Mouse (Mus musculus) 3134 (cell line): Measurements from ENCODE around the gene Ikzf1.

ENCODE experiments used
- DNase-seq: peaks from one replicate; pipeline ENCODE4 v3.0.0-alpha.2; 2011; ENCODE audit warnings: low spot score; ENCODE audit not compliant: insufficient read length; ENCODE audit errors: extremely low read depth

Gene Ikzf1

DNA sequence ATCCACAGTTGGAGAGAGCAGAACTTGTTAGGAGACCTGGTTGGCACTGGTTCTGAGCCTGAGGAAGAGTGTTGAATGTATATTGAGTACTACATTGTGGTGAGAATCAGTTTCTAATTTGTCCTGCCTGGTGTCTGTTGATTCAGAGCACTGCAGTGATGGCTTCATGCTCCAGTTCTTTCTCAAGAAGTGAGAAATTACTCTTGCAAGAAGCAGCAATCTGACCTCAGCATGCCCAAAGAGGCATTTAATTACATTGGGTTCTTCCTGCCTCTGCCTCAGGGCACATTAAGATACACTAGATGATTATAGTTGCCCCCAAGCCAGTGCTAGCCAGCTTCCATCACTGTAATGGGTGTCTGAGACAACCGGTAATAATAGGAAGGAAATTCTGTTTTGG, 74.1 kb downstream of the Ikzf1 start:
- no peak for DNase-seq

DNA sequence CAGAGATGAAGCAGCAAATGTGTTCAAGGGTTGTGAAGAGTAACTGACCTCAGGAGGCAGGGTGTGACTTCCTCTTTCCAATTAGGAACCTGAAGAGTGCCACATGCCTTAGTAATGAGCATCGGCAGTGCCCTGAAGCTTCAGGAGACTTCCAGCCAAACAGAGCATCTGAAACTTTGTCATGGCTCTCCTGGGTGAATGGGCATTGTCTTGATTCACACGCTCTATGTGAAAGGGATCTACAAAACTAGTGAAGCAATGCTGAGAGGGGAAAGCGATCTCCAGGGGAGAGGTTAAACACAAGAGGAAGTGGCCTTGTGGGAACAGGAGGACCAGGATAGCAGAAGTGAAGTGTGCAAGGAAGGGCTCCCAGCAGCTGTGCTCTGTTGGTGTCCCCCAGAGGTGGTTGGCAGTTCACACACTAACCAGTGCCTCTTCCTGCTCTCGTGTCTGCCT, 78.4 kb downstream of the Ikzf1 start:
- DNase-seq, result no peak

DNA sequence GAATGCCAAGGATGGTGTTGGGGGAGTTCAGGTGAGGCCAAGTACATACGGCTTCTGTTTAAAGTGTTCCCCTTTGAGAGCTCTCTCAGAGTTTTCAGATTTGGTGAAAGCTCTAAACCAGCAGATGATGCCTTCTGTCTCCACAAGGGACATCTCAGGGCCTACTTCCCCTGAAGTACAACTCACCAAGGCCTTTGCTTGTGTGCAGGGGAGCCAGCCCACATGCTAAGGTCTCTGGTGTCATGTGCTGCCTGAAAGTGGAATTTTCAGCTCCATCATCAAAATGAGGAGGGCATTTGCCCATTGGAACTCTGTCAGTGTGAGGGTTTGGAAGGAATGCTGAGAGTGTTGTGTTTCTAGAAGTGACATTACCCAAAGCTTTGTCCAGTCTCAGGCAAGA, 80.6 kb downstream of the Ikzf1 start:
- DNase-seq, result no peak

DNA sequence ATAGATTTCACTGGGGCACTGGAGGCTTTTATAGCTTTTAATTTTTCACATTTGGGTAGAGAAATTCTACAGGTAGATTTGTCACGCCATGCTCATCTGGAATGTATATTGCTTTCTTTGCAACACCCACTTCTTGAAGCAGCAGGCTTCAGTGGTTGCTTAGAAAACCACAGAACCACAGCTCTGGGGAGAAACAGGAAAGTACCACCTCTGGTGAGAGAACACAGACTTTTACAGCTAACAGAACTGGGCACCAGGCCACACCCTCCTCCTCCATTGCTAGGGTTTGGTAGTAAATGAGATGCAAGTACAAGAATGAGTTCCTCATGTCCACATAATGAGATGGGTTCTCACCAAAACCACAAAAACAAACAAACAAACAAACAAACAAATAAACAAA, 81.3 kb downstream of the Ikzf1 start:
- no peak for DNase-seq

DNA sequence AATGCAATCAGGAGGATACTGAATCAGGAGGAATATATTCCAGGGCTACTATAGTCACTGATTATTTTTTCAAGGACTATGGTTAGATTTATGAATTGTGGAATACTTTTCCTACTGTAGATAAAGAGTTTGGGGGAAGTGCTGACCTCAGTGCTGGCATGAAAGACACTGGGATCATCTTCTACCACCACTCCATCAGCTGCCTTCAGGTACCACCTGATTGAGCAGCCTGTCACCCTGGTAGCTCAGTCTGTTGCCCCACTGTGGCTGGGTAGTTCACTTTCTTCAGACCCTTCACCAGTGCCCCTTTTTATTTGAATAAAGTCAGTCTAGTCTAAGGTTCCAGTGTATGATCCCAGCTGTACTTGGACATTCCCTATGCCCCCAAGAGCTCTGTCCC, 81.9 kb downstream of the Ikzf1 start:
- no peak for DNase-seq

DNA sequence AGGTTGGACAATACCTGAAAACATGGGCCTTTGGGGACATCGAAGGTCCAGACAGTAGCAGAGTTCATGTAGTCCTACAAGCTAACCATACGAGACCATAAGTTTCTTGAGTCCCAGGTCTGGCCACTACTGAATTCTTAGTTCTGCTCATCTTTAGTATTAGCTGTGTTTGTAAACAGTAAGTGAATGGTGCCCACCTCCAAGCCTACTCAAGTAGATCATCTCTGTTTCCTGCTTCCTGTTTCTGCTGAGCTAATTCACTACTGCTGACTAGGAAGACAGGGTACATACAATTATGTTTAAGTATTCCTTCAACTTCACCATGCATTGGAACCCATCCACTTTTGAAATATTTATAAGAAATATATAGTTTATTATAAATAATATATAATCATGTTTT, 83.3 kb downstream of the Ikzf1 start:
- DNase-seq, result no peak

DNA sequence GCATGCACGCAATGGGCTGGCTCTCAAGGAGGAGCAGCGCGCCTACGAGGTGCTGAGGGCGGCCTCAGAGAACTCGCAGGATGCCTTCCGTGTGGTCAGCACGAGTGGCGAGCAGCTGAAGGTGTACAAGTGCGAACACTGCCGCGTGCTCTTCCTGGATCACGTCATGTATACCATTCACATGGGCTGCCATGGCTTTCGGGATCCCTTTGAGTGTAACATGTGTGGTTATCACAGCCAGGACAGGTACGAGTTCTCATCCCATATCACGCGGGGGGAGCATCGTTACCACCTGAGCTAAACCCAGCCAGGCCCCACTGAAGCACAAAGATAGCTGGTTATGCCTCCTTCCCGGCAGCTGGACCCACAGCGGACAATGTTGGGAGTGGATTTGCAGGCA, 84.5 kb downstream of the Ikzf1 start:
- DNase-seq, result no peak

DNA sequence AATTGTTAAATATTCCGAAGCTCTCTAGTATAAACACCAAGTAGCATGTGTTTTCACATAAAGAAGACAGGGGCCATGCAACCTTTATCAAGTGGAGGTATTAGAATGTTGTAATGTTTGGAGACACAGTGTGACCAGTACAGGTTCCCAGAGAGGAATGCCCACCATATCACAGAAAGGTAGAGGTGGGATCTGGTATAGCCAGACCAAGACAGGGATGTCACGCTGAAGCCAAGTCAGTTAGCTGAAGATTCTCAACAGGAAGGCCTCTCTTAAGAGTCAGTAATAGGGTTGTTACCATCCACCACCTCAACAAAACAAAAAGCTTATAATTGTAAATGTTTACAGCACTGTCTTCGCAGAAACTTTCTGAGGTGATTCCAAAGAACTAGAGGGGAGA, 85.9 kb downstream of the Ikzf1 start:
- DNase-seq, result no peak

DNA sequence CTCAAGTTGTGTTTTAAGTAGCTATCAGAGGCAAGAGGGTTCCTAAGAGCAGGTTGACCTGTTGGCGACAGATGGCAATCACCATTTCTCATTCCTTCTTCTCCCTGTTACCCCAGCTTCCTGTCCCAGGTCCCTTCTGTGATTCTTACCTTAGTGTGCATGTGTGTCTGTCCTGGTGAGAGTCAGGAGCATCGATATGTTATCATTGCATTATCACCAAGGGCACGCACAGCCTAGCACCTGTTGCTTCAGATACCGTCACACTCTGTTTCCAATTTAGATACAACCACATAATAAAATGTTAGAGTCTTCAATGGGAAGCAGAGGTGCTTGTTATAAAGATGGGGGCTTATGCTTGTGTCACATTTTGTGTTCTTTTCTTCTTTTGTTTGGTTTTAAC, 87.4 kb downstream of the Ikzf1 start:
- no peak for DNase-seq

DNA sequence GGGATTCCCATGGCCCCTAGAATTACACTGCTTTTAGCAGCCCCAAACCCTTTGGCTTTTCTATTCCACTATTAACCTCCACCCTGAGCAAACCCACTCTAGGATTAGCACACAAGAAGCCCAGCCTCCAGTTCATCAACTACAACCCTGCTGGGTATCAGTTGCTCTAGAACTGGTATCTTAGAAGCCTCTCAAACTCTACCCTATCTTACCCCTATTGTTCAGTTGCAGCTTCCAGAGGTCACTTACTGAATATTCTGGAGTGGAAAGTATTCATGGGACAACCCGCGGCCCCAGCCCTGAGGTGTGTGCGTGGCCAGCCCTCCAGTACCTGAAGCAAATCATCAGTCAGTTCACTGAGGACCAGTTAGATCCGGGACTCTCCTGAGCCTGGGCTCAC, 89.6 kb downstream of the Ikzf1 start:
- DNase-seq, result no peak

DNA sequence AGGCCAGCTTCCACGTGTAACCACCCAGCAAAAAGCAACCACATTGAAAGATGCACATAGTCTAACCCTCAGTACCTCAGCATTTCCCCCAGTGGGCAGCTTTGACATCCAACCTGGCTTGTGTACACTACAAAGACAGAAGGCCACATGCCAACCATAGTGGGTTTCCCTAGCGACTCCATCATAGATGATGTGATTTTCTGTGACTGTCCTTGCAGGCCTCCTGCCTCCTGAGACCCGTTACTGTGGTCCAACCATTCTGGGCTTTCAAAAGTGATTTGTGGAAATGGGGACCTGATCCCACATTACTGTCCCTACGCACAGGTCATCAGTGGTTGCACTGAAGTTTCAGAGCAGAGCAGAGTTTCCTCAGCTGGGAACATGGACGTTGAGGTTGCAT, 90.1 kb downstream of the Ikzf1 start:
- no peak for DNase-seq

DNA sequence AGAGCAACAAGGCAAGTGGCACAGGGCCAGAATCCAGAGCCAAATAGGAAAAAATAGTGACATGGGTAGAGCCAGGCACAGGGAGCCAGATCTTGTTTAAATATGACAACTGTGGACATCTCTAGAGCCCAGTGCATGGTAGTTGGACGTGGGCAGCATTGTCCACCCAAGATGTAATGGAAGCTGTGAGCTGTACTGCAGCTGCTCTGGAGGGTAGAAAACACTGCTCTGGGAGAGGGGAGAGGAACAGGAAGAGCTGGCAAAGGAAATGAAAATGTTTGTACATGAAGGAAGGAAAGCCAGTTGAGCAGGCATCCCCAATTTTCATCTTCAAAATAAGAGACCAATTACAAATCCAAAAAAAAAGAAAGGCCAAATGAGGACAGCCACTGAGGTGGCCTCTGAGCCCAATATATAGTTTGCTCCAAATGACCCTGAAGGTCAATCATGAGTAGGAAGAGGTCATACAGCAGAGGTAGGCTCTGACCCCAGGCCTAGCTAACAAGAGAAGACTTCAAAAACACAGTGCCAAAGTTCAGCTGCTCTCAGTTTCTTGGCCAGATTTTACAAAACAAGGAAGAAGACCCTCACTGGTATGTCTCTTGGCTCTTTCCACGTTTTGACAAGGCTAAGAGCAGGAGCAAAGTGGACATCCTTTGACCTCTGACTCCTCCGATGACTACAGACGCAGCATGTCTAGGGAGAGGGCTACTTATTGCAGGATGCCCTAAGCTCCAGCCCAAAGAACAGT, 91.4 kb downstream of the Ikzf1 start:
- no peak for DNase-seq

DNA sequence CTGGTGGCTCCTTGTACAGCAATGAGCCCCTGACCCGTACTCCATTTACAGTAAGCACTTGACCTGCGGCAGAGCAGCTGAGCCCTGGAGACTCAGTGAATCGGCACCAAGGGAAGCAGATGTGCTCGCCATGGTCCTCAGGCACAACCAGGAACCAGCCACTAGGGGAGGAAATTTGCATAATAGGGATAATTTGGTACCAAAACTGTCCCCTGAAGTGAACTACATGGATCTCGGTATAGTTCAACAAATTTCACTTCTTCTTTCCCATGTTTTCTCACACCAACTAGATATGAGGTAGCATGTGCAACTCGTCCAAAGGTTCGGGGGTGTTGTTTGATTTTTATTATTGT, 92.0 kb downstream of the Ikzf1 start:
- DNase-seq, result no peak

DNA sequence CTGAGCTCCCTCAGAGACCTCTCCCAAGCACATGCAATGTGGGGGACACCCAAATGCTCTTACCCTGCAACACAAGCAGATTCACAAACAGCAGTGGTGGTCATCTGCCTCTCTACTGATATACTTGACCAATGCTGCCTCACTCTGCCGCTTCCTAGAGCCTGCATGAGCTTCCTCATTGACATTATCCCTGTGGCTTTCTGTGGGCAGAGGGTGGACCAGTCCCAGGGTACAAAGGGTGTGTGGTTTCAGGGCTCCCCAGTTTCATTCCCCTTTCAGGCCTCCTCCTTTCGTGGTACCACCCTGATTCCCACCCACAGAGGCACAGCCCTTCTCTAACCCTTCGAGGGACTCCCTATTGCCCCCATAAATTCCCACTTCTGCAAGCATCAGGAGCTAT, 92.4 kb downstream of the Ikzf1 start:
- DNase-seq, result no peak

DNA sequence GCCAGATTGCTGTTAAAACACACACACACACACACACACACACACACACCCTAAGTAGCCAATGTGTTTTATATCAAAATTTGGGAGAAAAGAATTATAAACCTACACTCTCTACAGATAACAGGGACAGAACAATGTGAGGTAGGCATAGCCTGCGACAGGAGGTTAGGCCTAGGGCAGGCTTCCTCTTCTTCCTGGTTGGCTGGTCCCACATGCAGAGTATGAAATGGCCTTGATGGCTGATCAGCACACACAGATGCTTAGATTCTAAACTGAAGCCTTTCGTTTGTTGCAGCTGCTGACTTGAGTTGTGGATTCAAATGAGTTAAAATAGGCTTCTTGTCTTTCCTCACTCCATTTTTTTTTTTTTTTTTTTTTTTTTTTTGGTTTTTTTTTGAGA, 93.0 kb downstream of the Ikzf1 start:
- no peak for DNase-seq

DNA sequence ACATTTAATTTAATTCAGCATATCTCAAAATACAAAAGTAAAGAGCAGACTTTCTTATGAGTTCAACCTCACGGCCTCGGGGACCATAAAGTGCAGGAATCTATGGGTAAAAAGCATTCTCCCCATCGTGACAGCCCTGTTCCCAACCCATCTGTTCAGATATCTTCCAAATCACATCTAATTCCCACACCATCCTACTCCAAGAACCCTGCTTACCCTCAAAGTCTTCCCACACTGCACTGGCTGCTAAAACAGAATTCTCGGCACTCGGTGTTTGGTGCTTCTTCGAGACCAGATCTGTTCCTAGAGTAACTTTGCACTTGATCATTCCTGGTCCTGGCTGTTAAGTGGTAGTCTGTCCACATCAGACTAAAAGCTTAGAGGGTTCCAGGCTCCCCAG, 93.5 kb downstream of the Ikzf1 start:
- no peak for DNase-seq

DNA sequence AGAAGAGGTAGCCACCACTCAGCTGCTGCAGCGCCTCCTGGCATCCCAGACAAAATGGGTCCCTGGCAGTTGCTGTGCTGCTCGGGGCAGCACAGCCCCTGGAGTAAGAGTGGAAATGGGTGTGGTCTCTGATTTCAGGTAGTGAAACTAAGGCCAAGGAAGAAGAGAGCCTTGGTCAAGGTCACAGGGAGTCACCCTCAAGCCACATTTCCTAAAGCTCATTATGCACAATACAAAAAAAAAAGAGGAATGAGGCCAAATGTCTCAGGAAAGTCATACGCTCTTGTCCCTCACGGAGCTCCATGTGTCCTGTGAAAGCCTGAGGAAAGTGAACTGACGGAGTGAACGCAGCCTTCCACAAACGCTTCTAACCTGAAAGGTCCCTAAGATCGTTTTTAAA, 96.9 kb downstream of the Ikzf1 start:
- no peak for DNase-seq

DNA sequence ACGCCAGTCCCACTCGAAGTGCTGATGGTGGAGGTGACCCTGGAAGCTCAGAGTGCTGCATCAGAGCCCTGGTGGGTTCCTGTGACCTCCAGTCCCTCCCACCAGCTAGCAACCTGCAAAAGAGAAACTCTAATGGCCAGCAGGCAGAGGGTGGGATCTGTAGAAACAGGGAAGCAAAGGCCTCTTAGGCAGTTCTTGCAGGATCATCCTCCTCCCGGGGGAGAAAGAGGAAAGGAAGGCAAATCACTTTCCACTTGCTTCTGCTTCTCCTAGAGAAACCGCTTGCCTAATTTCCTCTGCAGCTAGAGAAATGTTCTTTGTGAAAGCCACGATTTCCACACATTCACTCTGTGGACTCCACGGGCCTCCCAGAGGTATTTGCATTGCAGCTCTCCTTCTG, 100.7 kb downstream of the Ikzf1 start:
- no peak for DNase-seq

DNA sequence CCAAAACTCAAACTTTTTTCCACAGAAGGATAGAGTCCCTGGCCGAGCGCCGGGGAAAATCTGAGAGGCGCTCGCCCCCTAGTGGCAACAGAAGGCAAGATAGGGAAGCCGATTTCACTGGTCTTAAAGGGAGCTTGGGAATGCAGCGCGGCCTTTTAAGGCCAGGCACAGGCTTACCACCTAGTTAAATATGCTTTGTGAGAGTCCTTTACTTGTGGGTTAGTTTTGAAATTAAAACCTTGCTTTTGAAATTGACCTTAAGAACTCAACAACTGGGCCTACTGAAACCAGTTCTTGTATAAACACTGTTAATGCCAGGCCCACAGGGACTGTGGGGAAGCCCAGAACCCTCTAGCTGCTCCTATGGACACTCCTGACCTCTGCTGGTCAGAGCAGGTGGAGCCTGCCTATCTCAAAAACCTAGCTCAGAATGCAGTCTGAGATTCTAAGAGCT, 103.7 kb downstream of the Ikzf1 start:
- DNase-seq, result peak; percentile 53

DNA sequence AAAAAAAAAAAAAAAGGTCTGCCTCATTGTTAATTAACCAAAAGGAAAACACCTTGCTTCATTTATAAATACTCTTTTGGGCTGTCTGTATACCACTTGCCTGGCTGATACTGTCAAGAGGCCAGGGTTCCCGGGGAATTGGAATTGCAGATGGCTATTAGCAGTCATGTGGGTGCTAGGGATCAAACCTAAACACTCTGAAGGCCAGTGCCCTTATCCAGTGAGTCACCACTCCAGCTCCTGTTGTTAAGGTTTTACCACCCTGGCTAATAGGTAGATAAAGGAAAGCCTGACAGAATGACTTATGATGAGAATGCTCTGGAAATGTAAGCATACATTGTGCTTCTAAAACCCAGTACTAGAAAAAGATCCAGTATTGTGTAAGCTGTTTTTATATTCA, 109.8 kb downstream of the Ikzf1 start:
- DNase-seq, result no peak

DNA sequence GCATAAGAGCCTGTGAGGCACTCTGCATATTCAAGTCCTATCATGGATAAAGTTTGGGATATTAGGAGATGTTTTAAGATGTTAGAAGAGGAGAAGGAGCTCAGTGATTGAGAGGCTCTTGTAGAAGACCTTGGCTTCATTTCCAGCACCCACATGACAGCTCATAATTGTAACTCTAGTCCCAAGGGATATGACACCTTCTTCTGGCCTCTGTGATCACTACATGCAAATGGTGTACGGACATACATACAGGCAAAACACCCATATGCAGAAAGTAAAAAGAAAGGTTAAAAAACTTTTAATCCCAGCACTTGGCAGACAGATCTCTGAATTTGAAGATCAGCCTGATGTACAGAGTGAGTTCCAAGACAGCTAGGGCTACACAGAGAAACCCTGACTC, 113.9 kb downstream of the Ikzf1 start:
- DNase-seq, result no peak

DNA sequence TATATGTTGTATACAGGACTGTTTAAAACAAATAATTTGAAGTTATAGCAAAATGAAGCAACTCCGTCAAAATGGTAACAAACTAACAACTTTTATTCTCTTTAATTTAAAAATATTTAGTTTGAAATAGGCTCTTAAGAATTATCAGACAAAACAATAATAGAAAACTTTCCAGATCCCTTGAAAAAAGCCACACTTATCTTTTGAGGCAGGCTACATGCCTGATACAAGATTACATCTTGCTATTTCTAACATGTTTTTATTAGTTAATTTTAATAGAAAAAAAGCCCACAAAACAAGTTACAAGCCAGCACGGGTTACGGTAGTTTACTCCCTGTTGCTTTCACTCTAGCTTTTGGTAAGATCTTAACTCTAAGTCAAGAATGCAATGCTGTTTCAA, 115.5 kb downstream of the Ikzf1 start:
- no peak for DNase-seq

DNA sequence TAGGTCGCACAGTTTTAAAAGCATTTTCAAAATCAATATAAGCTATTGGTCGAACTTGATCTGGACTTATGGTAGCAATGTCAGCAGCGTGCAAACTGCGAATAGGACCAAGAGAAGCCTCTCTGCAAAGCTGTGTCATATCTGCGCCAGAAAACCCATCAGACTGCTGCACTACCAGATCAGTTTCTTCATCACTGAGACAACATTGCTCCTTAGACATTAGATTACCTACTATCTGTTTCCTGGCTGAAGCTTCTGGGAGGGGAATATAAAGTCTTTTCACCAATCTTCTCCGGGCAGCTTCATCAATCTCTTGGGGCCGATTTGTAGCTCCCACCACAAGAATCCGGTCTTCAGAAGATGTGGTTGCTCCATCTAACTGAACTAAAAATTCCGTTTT, 116.3 kb downstream of the Ikzf1 start:
- no peak for DNase-seq
